20 mouse cellular contexts compared by ENCODE assay signal in genomic region chr17:30453272-30453671, GRCm38 (mm10).
"Had no signal": no experiment of that assay in that cellular context is flagged by ENCODE, and none has a peak within 500 bp of the region (broad histone marks: within the 10 kb centered on the region; RNA-seq: fewer than 3 reads in every experiment).

No protein-coding gene starts in this region.

- DNase-seq: gastrocnemius, postnatal 14 days; gastrocnemius, postnatal 36 days; heart, adult 11 months; heart, adult 2 months; heart, postnatal 14 days; heart, postnatal 36 days; kidney, adult 11 months; kidney, adult 8-10 months; kidney, postnatal 14 days; kidney, postnatal 36 days; layer of hippocampus, postnatal 36 days; left cerebral cortex, postnatal 4 days had no signal

- H3K27ac ChIP-seq: heart, adult 2 months; heart, embryonic 13.5 days; heart, embryonic 15.5 days; hindbrain, embryonic 13.5 days; hindbrain, embryonic 15.5 days; limb, embryonic 13.5 days; limb, embryonic 15.5 days; liver, embryonic 12.5 days; liver, embryonic 14.5 days had no signal

- H3K4me3 ChIP-seq: heart, adult 2 months; heart, embryonic 13.5 days; heart, embryonic 15.5 days; hindbrain, embryonic 13.5 days; hindbrain, embryonic 15.5 days; limb, embryonic 13.5 days; limb, embryonic 15.5 days; liver, embryonic 12.5 days had no signal
